Mouse (Mus musculus) brain, embryonic 18.5 days (tissue): ENCODE measurements at regions not wholly inside any gene's neighbourhood (a gene's known extent, or its start where the extent isn't known, plus 50 kb on each side); places are given as distances from the start of the nearest gene placed in this dataset.

ENCODE experiments used
- DNase-seq: peaks from one replicate; pipeline ENCODE4 v3.0.0-alpha.2; 2012; ENCODE audit warnings: low read depth, low spot score

- no peak for DNase-seq
Observed at GRCm38 (mm10) chr4:26273754-26274153, 72.9 kb downstream of the Manea start.

- DNase-seq, result no peak
Observed at GRCm38 (mm10) chr4:26259230-26260029, 87.3 kb downstream of the Manea start.

- no peak for DNase-seq
Observed at GRCm38 (mm10) chr4:26255889-26256288, 90.8 kb downstream of the Manea start.

- peak; percentile 20 for DNase-seq
Observed at GRCm38 (mm10) chr4:26247925-26248856, 98.5 kb downstream of the Manea start.

GRCm38 (mm10) chr4:26223267-26223666 lies 123.4 kb downstream of the Manea start:
- DNase-seq, result no peak
